Mouse (Mus musculus): Measurements from ENCODE around the gene Aldh2. TPM values are rescaled to one million over a fixed set of nuclear protein-coding genes. Genes with fewer than 3 reads are reported as not detected.

Gene Aldh2
- polyA plus RNA-seq, 1 experiment from 2014 or later, result 80.8 TPM

DNA sequence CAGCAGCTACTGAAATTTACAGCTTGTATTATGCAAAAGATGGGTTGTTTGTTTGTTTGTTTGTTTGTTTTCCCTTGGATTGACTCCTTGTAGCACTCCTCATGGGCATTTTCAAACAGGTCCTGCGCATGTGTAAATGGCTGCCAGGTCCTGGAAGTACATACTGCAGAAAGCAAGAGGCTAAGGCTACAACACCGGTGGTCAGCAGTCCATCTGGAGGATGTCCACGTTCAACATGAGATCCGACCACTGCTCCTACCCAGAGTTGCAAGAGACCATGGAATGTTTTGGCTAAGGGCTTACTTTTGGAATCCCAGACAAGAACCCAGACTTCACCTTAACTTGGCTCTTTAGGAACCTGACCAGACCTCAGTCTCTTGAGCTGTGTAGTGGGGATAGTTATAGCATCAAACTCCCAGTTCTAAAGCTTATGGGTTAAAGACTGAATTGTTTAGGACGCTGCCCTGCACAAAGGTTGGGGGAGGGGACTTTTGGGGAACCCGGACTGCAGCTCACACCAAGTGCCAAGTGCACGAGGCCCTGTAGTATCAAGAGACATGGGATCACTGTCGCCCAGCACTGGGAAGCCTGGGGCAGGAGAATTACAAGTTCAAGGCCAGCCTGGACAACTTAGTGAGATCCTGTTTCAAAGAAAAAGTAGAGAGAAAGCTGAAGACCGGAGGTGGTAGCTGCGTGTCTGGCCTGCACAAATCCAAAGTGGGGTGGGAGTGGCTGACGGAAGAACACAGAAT is 1.4 kb downstream of the Aldh2 start:
- peak overlapping the region; percentile 68 for H3K4me3 ChIP-seq
- H3K27ac ChIP-seq, result no peak overlapping the region
- H3K9ac ChIP-seq, result no peak overlapping the region
- WGBS, result 64% methylated on average over 11 of the region's 11 CpGs
- no peak for ATAC-seq
- no peaks in the 10 kb centered on the region for H3K36me3 ChIP-seq (ENCODE audit: poor library complexity, severe bottlenecking)
- peak overlapping the region; percentile 93 for H3K4me2 ChIP-seq
- peaks cover 19% of the 10 kb centered on the region for H3K4me1 ChIP-seq
- no peaks in the 10 kb centered on the region for H3K9me3 ChIP-seq (replicated peaks)
- peaks cover 6% of the 10 kb centered on the region; the same call in 1 of the 2 replicates for H3K27me3 ChIP-seq

DNA sequence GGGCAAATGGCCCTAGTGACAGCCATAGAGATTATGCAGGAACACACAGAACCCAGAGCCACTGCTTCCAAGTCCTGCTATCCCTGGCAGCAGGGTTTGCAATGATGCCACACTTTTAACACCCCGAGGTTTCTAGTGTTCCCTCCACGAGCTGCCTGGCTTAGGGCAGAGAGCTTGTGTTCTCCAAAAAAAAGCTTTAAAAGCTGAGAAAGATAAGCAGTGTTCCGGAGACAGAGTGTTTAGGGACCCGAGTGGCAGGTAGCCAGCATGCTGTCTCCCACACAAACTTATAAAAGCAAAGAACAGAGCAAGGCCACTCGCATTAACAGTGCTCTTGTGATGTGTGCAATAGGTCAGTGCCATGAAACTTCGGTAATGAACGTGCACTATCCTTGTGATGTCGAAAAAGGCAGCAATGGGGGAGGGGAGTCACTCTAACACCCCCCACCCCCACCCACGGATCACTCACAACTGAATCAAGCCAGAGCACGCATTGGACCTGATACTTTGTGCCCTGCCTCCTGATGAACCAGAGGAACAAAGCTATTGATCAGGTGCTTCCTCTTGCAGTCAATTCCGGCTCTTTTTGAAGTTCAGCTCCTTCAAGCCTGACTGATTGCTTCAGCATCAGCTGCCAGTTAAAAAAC is 2.1 kb downstream of the Aldh2 start:
- no peak overlapping the region for H3K27ac ChIP-seq
- H3K36me3 ChIP-seq (ENCODE audit: poor library complexity, severe bottlenecking), result no peaks in the 10 kb centered on the region
- H3K4me3 ChIP-seq, result no peak overlapping the region
- no peak overlapping the region for H3K9ac ChIP-seq
- WGBS, result 84% methylated on average over 11 of the region's 11 CpGs
- peaks cover 19% of the 10 kb centered on the region for H3K4me1 ChIP-seq
- no peaks in the 10 kb centered on the region for H3K9me3 ChIP-seq (replicated peaks)
- no peak for ATAC-seq
- peak overlapping the region; percentile 93; the same call in 1 of the 2 replicates for H3K4me2 ChIP-seq
- peaks cover 4% of the 10 kb centered on the region; the same call in 1 of the 2 replicates for H3K27me3 ChIP-seq

DNA sequence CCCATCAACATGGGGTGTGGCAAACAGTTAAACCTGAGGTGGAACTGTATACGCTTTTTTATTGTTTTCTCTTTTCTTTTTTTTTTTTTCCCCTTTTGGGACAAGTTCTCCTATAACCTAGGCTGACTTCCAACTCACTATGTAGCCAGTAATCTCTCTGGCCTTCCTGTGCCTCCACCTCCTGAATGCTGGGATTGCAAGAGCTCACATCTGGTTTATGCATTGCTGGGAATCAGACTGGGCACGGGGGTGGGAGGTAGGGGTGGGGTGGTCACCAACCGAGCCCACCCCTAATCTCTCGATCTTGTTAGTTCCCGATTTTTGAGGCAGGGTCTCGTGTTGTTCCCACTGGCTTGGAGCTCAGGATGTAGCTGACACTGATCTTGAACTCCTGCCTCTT is 3.7 kb downstream of the Aldh2 start:
- ATAC-seq, result no peak
- Histone ChIP-seq H3K27ac (no peak overlapping the region), H3K9ac (no peak overlapping the region), H3K4me3 (no peak overlapping the region), H3K27me3 (no peaks in the 10 kb centered on the region), H3K36me3 (ENCODE audit: poor library complexity, severe bottlenecking) (no peaks in the 10 kb centered on the region), H3K9me3 (replicated peaks) (no peaks in the 10 kb centered on the region), H3K4me2 (no peak overlapping the region), H3K4me1 (peaks cover 19% of the 10 kb centered on the region)
- 92% methylated on average over 6 of the region's 6 CpGs for WGBS

DNA sequence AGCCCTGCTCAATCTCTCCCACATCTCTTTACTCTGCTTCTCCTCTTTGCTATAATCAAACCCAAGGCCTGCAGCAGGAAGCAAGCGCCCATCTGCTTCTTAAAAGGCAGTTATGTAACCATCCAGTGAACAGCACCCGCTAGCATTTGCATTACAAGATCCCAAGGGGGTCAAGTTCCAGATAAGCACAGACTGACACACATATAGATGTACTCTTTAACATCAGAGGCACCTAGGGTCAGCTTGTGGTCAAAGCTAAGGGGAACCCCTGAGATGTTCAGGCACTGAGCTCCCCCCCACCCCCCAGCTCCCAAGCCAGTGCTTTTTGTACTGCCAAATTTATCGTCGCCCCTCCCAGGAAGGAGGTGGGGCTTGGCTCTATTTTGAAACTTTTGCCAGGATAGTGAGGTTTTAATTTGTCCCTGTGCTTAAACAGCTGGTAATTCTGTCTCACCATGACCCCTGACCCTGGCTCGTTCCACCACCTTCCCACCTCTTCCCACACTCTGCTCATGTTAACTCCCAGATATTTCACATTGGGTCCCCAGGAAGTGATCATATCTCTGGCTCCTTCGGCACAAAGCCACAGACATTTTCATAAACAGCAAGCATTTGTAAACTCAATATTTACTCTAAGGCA is 7.1 kb downstream of the Aldh2 start:
- no peak for ATAC-seq
- Histone ChIP-seq H3K4me3 (no peak overlapping the region), H3K4me2 (no peak overlapping the region), H3K9ac (no peak overlapping the region), H3K4me1 (no peaks in the 10 kb centered on the region), H3K27me3 (no peaks in the 10 kb centered on the region), H3K27ac (no peak overlapping the region), H3K9me3 (replicated peaks) (no peaks in the 10 kb centered on the region), H3K36me3 (ENCODE audit: poor library complexity, severe bottlenecking) (no peaks in the 10 kb centered on the region)
- 84% methylated on average over 6 of the region's 6 CpGs for WGBS

DNA sequence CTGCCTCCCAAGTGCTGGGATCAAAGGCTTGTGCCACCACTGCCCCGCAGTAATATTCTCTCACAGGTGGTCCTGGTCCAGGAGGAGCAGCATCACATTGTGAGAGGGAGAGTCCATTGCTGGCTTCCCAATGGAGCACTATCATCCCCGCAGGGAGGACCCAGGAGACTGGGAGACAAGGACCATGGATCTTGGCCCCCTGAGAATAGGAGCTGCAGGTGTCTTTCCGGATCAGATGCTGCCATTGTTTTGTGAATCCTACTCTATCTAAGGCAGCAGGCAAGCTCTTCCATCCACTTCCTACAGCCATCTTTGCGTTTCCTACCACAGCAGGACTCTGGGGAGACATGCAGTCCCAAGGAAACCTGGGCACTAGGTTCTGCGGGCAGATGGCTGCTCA is 7.9 kb downstream of the Aldh2 start:
- 90% methylated on average over 5 of the region's 5 CpGs for WGBS
- no peaks in the 10 kb centered on the region for H3K27me3 ChIP-seq

DNA sequence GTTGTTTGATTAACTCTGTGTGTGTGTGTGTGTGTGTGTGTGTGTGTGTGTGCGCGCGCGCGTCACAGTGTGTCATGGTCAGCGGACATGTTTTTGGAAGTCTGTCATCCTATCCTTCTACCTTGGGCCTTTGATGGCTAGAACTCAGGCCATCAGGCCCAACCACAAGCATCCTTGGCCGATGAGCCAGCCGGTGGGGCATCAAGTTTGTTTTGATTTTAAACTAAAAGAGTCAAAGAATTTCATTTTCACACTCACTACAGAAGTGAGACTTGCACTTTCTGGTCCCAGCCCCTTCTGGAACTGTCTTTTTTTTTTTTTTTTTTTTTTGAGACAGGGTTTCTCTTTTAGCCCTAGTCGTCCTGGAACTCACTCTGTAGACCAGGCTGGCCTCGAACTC is 8.6 kb downstream of the Aldh2 start:
- WGBS, result 97% methylated on average over 10 of the region's 10 CpGs
- H3K9me3 ChIP-seq (replicated peaks), result no peaks in the 10 kb centered on the region

More for the DNA sequence above, 7.9 kb downstream of the Aldh2 start:
- no peak for ATAC-seq
- no peaks in the 10 kb centered on the region for H3K4me1 ChIP-seq
- H3K9me3 ChIP-seq (replicated peaks), result no peaks in the 10 kb centered on the region
- H3K36me3 ChIP-seq (ENCODE audit: poor library complexity, severe bottlenecking), result no peaks in the 10 kb centered on the region
- no peak overlapping the region for H3K4me3 ChIP-seq
- no peak overlapping the region for H3K27ac ChIP-seq
- H3K4me2 ChIP-seq, result no peak overlapping the region
- no peak overlapping the region for H3K9ac ChIP-seq

DNA sequence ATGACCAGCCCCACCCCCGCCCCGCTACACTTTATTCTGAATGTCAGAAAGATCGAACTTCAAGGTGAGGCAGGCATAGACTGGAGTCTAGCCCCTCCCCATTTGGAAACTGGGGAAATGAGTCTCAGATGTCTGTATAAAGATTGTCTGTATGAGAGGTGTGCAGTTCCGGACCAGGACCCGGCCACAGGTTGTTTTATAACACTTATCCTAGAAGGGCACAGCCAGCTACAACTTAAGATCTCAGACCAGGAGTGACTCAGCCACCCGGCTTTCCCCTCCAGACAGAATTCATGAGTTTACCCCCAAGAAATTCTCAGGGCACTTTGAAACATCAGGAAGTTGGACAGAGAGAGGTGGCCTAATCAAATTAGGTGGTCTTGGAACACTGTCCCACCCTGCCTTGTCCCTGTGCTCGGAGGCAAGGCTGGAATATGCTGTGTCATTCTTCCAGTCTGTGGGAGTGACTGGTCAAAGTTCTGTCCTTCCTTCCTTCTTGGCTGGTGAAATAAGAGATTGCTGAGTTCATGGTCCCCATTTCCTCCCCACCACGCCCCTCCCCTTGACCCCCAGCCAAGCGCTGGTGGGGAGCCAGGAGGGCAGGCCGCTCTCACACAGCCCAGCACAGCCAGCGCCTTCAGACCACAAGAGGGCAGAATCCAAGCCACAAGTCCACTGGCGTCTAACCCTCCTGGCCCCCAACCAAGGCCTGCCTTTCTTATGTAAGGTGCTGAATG is 9.7 kb downstream of the Aldh2 start:
- Histone ChIP-seq H3K9ac (no peak overlapping the region), H3K27me3 (no peaks in the 10 kb centered on the region), H3K36me3 (ENCODE audit: poor library complexity, severe bottlenecking) (peaks cover 10% of the 10 kb centered on the region; the same call in 1 of the 2 replicates), H3K4me1 (no peaks in the 10 kb centered on the region), H3K4me3 (no peak overlapping the region), H3K9me3 (replicated peaks) (no peaks in the 10 kb centered on the region), H3K27ac (no peak overlapping the region), H3K4me2 (no peak overlapping the region)
- WGBS, result 62% methylated on average over 12 of the region's 12 CpGs
- ATAC-seq, result no peak

More for the DNA sequence above, 8.6 kb downstream of the Aldh2 start:
- Histone ChIP-seq H3K36me3 (ENCODE audit: poor library complexity, severe bottlenecking) (no peaks in the 10 kb centered on the region; the same call in 1 of the 2 replicates), H3K4me2 (no peak overlapping the region), H3K4me3 (no peak overlapping the region), H3K4me1 (no peaks in the 10 kb centered on the region), H3K27ac (no peak overlapping the region), H3K9ac (no peak overlapping the region), H3K27me3 (no peaks in the 10 kb centered on the region)
- ATAC-seq, result no peak

DNA sequence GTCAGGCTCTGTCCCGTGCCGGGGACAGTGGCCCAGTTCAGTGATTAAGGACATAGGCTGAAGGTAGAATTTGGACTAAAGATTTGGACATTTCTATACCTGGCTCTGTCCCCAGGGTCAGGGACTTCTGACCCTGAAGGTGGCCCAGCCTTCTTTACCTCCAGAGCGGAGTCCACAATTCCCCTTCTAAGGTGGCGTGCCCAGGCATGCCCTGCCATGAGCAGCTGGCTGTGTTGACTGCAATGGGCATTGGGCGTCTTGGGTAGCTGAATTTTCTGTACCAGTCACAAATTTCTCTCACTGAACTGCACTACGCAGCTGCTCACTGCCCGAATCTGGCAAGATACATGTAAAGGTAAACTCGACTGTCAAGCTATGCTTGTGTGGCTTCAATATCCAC is 11.7 kb downstream of the Aldh2 start:
- H3K4me1 ChIP-seq, result no peaks in the 10 kb centered on the region
- no peaks in the 10 kb centered on the region for H3K9me3 ChIP-seq (replicated peaks)
- no peak overlapping the region for H3K4me2 ChIP-seq
- WGBS, result 93% methylated on average over 8 of the region's 8 CpGs
- H3K4me3 ChIP-seq, result no peak overlapping the region
- no peak overlapping the region for H3K9ac ChIP-seq
- no peaks in the 10 kb centered on the region for H3K27me3 ChIP-seq
- peaks cover 20% of the 10 kb centered on the region; the same call in 1 of the 2 replicates for H3K36me3 ChIP-seq (ENCODE audit: poor library complexity, severe bottlenecking)
- ATAC-seq, result no peak
- no peak overlapping the region for H3K27ac ChIP-seq

DNA sequence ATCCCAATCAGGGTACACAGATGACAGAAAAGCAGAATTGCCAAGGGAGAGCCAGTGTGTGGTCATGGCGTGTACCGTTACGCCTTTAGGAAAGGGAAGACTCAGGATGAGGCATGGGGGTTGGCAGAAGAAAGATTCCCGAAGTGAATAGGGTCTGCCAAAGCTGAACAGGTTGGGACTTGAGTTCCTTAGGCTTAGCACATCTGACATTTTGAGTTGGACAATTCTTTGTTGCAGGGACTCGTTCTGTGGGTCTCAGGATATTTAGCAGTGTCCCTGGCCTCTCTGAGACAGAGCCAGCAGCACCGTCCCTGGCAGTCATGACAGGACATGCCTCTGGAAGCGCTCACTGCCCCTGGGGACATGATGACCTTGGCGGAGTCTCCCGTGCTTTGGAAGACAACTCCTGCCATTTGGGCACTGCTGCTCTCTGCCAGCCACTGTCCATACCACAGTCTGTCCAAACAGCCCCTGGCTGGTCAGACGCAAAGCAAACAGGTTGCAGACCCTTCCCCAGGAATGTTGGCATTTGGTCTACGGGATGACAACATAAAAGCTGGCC is 16.6 kb downstream of the Aldh2 start:
- WGBS, result 94% methylated on average over 11 of the region's 11 CpGs
- H3K27ac ChIP-seq, result no peak overlapping the region
- peaks cover 47% of the 10 kb centered on the region for H3K36me3 ChIP-seq (ENCODE audit: poor library complexity, severe bottlenecking)
- no peak overlapping the region for H3K4me2 ChIP-seq
- no peak overlapping the region for H3K4me3 ChIP-seq
- ATAC-seq, result no peak
- H3K27me3 ChIP-seq, result no peaks in the 10 kb centered on the region
- H3K9ac ChIP-seq, result no peak overlapping the region
- no peaks in the 10 kb centered on the region for H3K4me1 ChIP-seq
- no peaks in the 10 kb centered on the region for H3K9me3 ChIP-seq (replicated peaks)

DNA sequence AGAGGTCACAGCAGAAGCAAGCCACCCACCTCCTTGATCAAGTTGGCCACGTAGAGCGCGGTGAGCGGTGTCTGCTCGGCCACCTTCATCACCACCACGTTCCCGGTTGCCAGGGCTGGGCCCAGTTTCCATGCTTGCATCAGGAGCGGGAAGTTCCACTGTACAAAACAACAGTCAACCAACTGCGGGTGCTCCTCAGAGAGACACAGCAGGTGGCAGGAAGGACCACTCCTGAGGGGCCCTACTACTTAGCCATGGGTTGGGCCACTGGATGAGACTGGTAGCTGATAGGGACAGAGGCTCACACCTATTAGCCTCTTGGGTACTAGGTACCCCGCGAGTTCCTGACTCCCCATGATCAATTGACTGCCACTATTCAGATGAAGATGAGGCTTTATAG is 17.8 kb downstream of the Aldh2 start:
- Histone ChIP-seq H3K36me3 (ENCODE audit: poor library complexity, severe bottlenecking) (peaks cover 55% of the 10 kb centered on the region), H3K9me3 (replicated peaks) (no peaks in the 10 kb centered on the region), H3K9ac (no peak overlapping the region), H3K4me2 (no peak overlapping the region), H3K27ac (no peak overlapping the region), H3K27me3 (no peaks in the 10 kb centered on the region), H3K4me1 (no peaks in the 10 kb centered on the region), H3K4me3 (no peak overlapping the region)
- no peak for ATAC-seq
- WGBS, result 97% methylated on average over 11 of the region's 11 CpGs

DNA sequence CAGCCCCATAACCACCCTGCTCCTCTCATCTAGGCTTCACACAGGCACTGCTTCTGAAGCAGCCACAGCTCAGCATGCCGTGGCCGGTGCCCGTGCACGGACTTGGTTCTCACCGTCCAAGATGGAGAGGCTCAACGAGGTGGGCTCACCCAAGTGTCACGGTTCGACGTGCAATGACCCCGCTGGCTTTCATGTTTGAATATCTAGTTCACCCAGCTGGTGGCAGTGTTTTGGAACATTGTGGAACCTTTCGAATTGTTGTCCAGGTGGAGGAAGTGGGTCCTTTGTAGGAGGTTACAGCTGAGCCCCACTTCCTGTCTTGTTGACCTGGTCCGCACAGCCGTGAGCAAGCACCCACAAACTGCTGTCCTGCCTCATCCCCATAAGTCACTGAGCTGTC is 19.5 kb downstream of the Aldh2 start:
- Histone ChIP-seq H3K27ac (no peak overlapping the region), H3K4me3 (no peak overlapping the region), H3K4me2 (no peak overlapping the region), H3K4me1 (no peaks in the 10 kb centered on the region), H3K9ac (no peak overlapping the region), H3K9me3 (replicated peaks) (no peaks in the 10 kb centered on the region), H3K36me3 (ENCODE audit: poor library complexity, severe bottlenecking) (peaks cover 57% of the 10 kb centered on the region), H3K27me3 (no peaks in the 10 kb centered on the region)
- ATAC-seq, result no peak
- WGBS, result 89% methylated on average over 13 of the region's 13 CpGs

Data from forebrain, embryonic 13.5 days (tissue).